Mouse (Mus musculus): ENCODE data around the gene Fezf1. TPM values are rescaled to one million over a fixed set of nuclear protein-coding genes. Genes with fewer than 3 reads are reported as not detected.

Fezf1 gene
- polyA plus RNA-seq (2017; shearing (Covaris generic)), result not detected

GRCm38 (mm10) chr6:23248313-23249052, at the start of gene Fezf1:
Gene Fezf1, minus strand, starts transcription at chr6:23248362.
- no peak for ATAC-seq

- ATAC-seq, result no peak
Observed at GRCm38 (mm10) chr6:23294685-23295084, 46.5 kb upstream of the Fezf1 start.

- ATAC-seq, result no peak
Observed at GRCm38 (mm10) chr6:23288752-23289151, 40.6 kb upstream of the Fezf1 start.

- no peak for ATAC-seq
Observed at GRCm38 (mm10) chr6:23281514-23281820, 33.3 kb upstream of the Fezf1 start.

- no peak for ATAC-seq
Observed at GRCm38 (mm10) chr6:23280811-23281513, 32.8 kb upstream of the Fezf1 start.

GRCm38 (mm10) chr6:23273483-23273882, 25.3 kb upstream of the Fezf1 start:
- ATAC-seq, result no peak

- ATAC-seq, result no peak
Observed at GRCm38 (mm10) chr6:23272979-23273378, 24.8 kb upstream of the Fezf1 start.

GRCm38 (mm10) chr6:23272542-23272941, 24.4 kb upstream of the Fezf1 start:
- no peak for ATAC-seq

GRCm38 (mm10) chr6:23260738-23261050, 12.5 kb upstream of the Fezf1 start:
- no peak for ATAC-seq

GRCm38 (mm10) chr6:23260016-23260737, 12.0 kb upstream of the Fezf1 start:
- no peak for ATAC-seq

- ATAC-seq, result no peak
Observed at GRCm38 (mm10) chr6:23257981-23258380, 9.8 kb upstream of the Fezf1 start.

- ATAC-seq, result no peak
Observed at GRCm38 (mm10) chr6:23255161-23255560, 7.0 kb upstream of the Fezf1 start.

- no peak for ATAC-seq
Observed at GRCm38 (mm10) chr6:23254644-23255043, 6.5 kb upstream of the Fezf1 start.

GRCm38 (mm10) chr6:23253353-23254311, 5.5 kb upstream of the Fezf1 start:
- no peak for ATAC-seq

GRCm38 (mm10) chr6:23252196-23253135, 4.3 kb upstream of the Fezf1 start:
- ATAC-seq, result no peak

- ATAC-seq, result no peak
Observed at GRCm38 (mm10) chr6:23251431-23251830, 3.3 kb upstream of the Fezf1 start.

GRCm38 (mm10) chr6:23250288-23250955, 2.3 kb upstream of the Fezf1 start:
- no peak for ATAC-seq

GRCm38 (mm10) chr6:23249616-23250287, 1.6 kb upstream of the Fezf1 start:
- no peak for ATAC-seq

GRCm38 (mm10) chr6:23249053-23249401, 865 bp upstream of the Fezf1 start:
- ATAC-seq, result no peak

Measured in activated CD4-positive, CD25-positive, alpha-beta regulatory T cell, adult 4 months (primary cell).